Mouse (Mus musculus): ENCODE data around the gene Hpcal4. TPM values are rescaled to one million over a fixed set of nuclear protein-coding genes. Genes with fewer than 3 reads are reported as not detected.

Hpcal4 gene
- total RNA-seq, 2 experiments from 2014 or later = 0.29 to 0.36 TPM

GRCm38 (mm10) chr4:123237386-123238266, 54.6 kb downstream of the Hpcal4 start:
- DNase-seq (ENCODE audit: low spot score in 2 of 2) = no peak

- DNase-seq (ENCODE audit: low spot score in 2 of 2) = peak; percentile 80 to 87
Observed at GRCm38 (mm10) chr4:123239361-123240203, 56.6 kb downstream of the Hpcal4 start.

Other genes with a start within 250 kb of the Hpcal4 start
- 1 to 10 TPM in 1 of 2 experiments, under 1 TPM in 1; 0.75 to 1.1 TPM for gene Mfsd2a, start 222.0 kb upstream of the Hpcal4 start, total RNA-seq (2021)
- gene Mycl, start 187.6 kb upstream of the Hpcal4 start, total RNA-seq (2021) = 10 to 100 TPM in 1 of 2 experiments, 1 to 10 TPM in 1; 8.9 to 10.8 TPM
- gene Trit1, start 166.6 kb upstream of the Hpcal4 start, total RNA-seq (2021) = 10 to 100 TPM; 14.1 to 15.8 TPM
- not detected for gene Bmp8b, start 78.1 kb upstream of the Hpcal4 start, total RNA-seq (2021)
- under 1 TPM in 1 of 2 experiments, not detected in 1; 0.15 TPM for gene Oxct2b, start 67.0 kb upstream of the Hpcal4 start, total RNA-seq (2021)
- 10 to 100 TPM; 32.8 to 34.6 TPM for gene Ppie, start 43.3 kb upstream of the Hpcal4 start, total RNA-seq (2021)
- gene Nt5c1a, start 18.3 kb downstream of the Hpcal4 start, total RNA-seq (2021) = 1 to 10 TPM; 3.3 to 9.3 TPM
- gene Heyl, start 50.3 kb downstream of the Hpcal4 start, total RNA-seq (2021) = 10 to 100 TPM; 25.9 to 30.8 TPM
- 100 to 1,000 TPM; 209 to 262 TPM for gene Pabpc4, start 79.1 kb downstream of the Hpcal4 start, total RNA-seq (2021)
- not detected for gene Oxct2a, start 140.4 kb downstream of the Hpcal4 start, total RNA-seq (2021)
- not detected for gene Bmp8a, start 160.0 kb downstream of the Hpcal4 start, total RNA-seq (2021)

All from gastrocnemius, postnatal 4 days (tissue).